Mouse (Mus musculus): ENCODE data around the gene Gm20403.
"Not testable (repeated sequence)": the region's sequence is repeated elsewhere in the genome, so short reads cannot be mapped to it uniquely, and the experiment has no call there.

- not testable (repeated sequence) for TF ChIP-seq CTCF (conservative IDR thresholded peaks at IDR 0.05; ENCODE audit: insufficient read depth, insufficient read length, low read depth, low read length); POLR2A (IDR thresholded peaks at IDR 0.05; ENCODE audit: low read depth, low read length)
Measured at GRCm38 (mm10) chr12:55002532-55002931, 16.2 kb upstream of the Gm20403 start.

All from kidney, adult 2 months (tissue).